Mouse (Mus musculus) E14TG2a.4 (cell line): Measurements from ENCODE around the gene Dicer1.

Source experiments
- CTCF ChIP-seq: conservative IDR thresholded peaks from 2 replicates; pipeline ENCODE4 v1.5.1; 2014; ENCODE audit warnings: low read length
- POU5F1 ChIP-seq: IDR thresholded peaks from 2 replicates; pipeline ENCODE4 v1.6.1; 2014; ENCODE audit warnings: low read length, borderline replicate concordance

DNA sequence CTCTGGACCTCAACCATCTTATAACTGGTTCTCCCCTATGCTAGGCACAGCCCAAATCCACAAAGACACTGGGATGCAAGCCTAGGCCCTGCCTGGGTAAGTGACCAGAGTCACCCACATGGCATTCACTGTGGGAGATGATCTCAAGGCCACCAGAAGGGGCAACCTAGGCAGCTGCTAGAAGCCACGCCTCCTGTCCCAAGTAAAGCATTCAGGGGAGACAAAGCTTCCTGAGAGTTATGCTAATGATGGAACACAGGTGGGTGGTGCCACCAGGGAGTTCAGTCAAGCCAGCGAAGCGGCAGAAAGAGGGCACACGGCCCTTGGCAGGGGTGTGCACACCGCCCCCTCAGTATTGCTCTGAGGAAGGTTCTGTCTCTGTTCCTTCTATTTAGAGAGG is 43.2 kb upstream of the Dicer1 start:
- no peak for TF ChIP-seq CTCF
- no peak for TF ChIP-seq POU5F1
